Mouse (Mus musculus) thymus, postnatal 0 days (tissue): Measurements from ENCODE around the gene Amn1. TPM values are rescaled to one million over a fixed set of nuclear protein-coding genes. Genes with fewer than 3 reads are reported as not detected.
A peak's percentile ranks its signal among the peaks of the same experiment; 100 is the strongest.
"Not testable (repeated sequence)": the region's sequence is repeated elsewhere in the genome, so short reads cannot be mapped to it uniquely, and the experiment has no call there.

Experiments used
- DNase-seq: peaks from one replicate; pipeline ENCODE4 v3.0.0-alpha.2; 2015; ENCODE audit warnings: low spot score
- polyA plus RNA-seq: library from polyadenylated mRNA; unstranded; fragments of >200 nt; fragmentation: Nextera tagmentation; extraction: Ambion mirVana; gene quantifications from 2 replicates; pipeline ENCODE4 v1.2.1, GENCODE M21; 2015

Gene Amn1
- polyA plus RNA-seq, 1 experiment from 2014 or later: 23.8 TPM

DNA sequence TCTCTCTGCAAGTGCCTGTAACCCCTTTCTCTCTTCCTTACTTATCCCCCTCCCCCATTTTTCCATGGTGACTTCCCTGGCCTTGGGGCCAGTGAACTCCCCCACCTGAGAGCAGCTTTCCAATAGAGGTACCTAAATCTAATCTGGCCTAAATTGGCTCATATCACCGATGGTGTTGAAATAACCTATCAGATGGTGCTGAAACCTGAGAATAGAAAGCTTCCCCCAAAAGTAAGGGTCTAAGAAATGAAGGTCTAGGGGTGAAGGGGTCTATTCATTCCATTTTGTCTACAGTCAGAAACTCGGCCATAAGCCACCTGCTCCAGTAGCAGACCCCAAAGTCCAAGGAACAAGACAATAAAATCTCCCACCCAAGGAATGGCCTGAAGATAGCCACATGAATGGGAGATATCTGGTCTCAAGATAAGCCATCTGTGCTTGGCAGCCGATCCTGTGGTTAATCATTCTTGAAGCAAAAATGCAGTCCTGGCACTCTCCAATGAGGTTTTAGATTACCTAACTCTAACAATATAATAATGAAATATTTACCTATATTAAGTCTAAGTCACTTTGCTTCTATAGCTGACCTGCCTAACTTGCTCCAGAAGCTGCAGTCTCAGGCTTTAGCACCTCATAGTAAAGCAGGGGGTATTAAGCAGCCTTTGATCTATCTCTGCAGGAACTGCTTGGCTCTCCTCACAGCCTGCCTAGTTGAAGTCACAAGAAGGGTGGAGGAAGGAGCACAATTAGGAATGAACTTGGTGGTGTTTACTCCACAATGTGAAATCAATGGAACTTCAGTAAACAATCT lies 33.3 kb downstream of the Amn1 start:
- no peak for DNase-seq

GRCm38 (mm10) chr6:149154116-149155030 lies 34.1 kb downstream of the Amn1 start:
- DNase-seq: no peak

- DNase-seq: no peak
These were observed 34.9 kb downstream of the Amn1 start for GRCm38 (mm10) chr6:149153473-149154115.

GRCm38 (mm10) chr6:149152119-149152518 lies 36.4 kb downstream of the Amn1 start:
- DNase-seq: no peak

- DNase-seq: no peak
These were observed 39.9 kb downstream of the Amn1 start for GRCm38 (mm10) chr6:149148436-149149229.

- DNase-seq: no peak
These were observed 43.4 kb downstream of the Amn1 start for GRCm38 (mm10) chr6:149145143-149145542.

GRCm38 (mm10) chr6:149141393-149142173 lies 46.9 kb downstream of the Amn1 start:
- DNase-seq: peak; percentile 82

GRCm38 (mm10) chr6:149139471-149139870 lies 49.0 kb downstream of the Amn1 start, which contains the start of gene Etfbkmt:
Etfbkmt (plus strand) TSS chr6:149139849.
- DNase-seq: no peak

- no peak for DNase-seq
These were observed 49.5 kb downstream of the Amn1 start for GRCm38 (mm10) chr6:149139011-149139410.

DNA sequence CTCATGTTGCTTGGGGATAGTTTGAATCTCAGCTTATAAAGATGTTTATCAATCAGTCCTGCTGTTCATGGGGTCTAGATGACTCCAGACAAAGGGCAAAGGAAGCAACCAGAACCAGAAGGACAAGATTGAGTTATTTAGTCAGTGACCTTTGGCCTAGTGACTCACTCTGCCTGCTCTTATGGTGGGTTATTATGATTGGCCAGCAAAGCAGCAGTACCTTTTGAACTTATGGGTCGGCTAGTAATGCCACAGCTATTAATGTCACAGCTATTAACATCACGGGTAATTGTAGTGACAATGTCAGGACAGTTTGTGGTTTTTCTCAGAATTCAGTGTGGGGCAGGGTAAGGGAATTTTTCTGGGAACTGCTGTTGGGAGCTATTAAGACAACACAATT lies 50.6 kb downstream of the Amn1 start:
- no peak for DNase-seq

DNA sequence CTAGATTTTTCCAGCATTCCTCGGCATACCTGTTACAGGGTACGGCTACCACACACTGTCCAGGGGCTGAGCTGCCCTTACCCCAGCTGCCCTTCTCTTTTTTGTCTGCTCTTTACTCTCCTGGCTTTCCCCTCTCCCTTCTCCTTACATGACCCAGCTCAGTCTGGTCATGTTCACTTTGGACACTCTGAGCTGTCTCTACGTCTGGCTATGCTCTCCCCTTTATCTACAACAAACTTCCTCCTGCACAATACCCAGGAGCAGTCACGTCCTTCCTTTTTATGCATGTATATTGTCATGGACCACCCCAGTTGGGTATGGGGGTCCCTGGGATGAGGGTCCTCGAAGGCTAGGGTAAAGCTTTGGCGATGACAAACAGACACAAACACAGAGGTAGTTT lies 52.9 kb downstream of the Amn1 start:
- no peak for DNase-seq

DNA sequence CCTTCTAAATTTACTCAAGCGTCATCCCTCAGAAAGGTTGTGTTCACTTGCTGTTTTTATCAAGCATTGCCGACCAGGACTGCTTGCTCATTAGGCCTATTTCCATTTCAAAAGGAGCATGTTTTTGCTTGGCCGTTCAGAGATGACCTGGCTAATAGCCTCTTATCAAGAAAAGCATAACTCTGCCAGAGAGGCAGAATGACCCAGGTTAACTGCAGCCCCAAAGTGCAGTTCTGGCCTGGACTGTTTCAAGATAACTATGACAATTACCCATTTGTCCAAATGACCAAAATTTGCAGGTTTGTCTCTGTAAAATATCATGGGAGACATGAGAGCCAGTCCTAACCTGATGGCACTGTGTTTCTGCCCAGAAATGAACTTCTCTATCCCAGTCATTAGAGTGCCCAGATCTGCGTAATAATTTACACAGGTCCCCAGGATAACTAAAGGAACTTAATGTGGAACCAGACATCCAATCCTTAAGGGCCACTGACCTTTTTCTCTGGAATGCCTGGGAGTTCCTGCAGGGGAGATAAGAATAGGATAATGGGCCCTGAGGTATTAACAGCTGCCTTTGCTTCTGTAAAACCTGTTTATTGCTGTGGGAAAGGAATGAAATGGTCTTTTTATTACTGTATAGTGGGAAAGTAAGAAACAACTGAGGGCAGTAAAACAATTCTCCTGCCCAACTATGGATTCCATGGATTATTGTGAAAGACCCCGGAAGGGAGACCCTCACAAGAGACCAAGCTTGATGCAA lies 53.9 kb downstream of the Amn1 start:
- no peak for DNase-seq

DNA sequence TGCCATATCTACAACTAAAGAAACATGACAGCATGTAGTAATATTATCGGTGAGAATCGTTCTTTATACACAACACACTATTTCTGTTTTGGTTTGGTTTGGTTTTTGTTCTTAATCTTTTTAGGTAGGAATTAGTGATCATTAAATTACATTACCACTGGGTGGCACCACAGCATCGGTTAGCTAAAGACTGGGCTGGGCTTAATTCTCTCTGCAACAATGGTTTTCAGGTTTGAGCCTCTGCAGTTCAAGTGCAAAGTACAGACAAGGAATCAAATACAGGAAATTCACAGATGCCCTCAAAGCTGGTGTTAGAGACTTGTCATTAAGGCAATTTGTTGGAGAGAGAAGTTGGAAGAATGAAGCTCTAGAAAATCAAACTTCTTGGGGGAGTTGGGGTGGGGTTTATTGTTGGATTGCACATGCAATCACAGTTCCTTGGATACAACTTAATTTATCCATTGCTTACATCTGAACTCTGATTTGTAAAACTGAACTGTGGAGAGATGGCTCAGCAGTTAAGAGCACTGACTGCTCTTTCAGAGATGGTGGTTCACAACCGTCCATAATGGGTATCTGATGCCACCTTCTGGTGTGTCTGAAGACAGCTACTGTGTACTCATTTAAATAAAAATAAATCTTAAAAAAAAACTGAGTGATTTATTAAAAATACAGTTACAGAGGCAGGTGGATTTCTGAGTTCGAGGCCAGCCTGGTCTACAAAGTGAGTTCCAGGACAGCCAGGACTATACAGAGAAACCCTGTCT lies 56.0 kb downstream of the Amn1 start:
- DNase-seq: peak; percentile 73

DNA sequence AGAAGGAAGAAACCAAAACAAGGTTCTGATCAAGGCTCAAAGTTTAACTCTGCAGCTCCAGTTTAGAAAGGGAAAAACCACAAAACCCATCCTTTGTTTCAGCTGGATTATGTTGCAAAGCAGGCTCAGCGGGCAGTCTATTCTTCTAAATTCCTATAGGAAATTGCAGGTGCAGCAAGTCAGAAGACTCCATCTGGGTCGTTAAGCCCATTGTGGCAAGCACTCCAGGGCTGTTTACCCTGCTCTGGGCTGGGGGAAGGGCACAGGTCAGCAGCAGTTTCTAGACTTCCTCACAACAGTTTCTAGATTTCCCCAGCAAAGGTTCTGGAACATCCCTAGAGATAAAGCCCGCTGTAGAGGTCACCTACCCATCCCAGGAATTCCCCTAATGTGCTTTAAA lies 57.4 kb downstream of the Amn1 start:
- no peak for DNase-seq

GRCm38 (mm10) chr6:149129870-149130269 lies 58.6 kb downstream of the Amn1 start, which contains the start of gene Gm10203:
Gm10203 (plus strand) TSS chr6:149130170.
- not testable (repeated sequence) for DNase-seq

- peak; percentile 55 for DNase-seq
These were observed 61.8 kb downstream of the Amn1 start for GRCm38 (mm10) chr6:149126675-149127074.

GRCm38 (mm10) chr6:149123042-149123441 lies 65.5 kb downstream of the Amn1 start:
- DNase-seq: no peak

- peak; percentile 73 for DNase-seq
These were observed 68.7 kb downstream of the Amn1 start for GRCm38 (mm10) chr6:149119853-149120252.
